Mouse (Mus musculus) heart, adult 2 months (tissue): Measurements from ENCODE around the gene Tbc1d9. TPM values are rescaled to one million over a fixed set of nuclear protein-coding genes. Genes with fewer than 3 reads are reported as not detected.

Source experiments
- DNase-seq, 2 experiments: peaks; one replicate each; pipeline ENCODE4 v3.0.0; 2021
- H3K27ac ChIP-seq: fragments of 200-600 bp; 2 replicates; pipeline ENCODE4 v1.8.1; 2022
- H3K27me3 ChIP-seq: fragments of 200-500 bp; 2 replicates; pipeline ENCODE4 v1.6.1; 2012; ENCODE audit warnings: mild to moderate bottlenecking, low read length, inconsistent platforms, mixed read lengths; ENCODE audit not compliant: control insufficient read depth, insufficient read depth
- H3K36me3 ChIP-seq: fragments of 200-500 bp; 2 replicates; pipeline ENCODE4 v1.6.1; 2012; ENCODE audit warnings: low read length, inconsistent platforms; ENCODE audit not compliant: control insufficient read depth, insufficient read depth
- H3K4me1 ChIP-seq: fragments of 200-500 bp; 2 replicates; pipeline ENCODE4 v1.6.1; 2011; ENCODE audit warnings: low read length; ENCODE audit not compliant: control insufficient read depth, insufficient read depth
- H3K4me3 ChIP-seq: fragments of 200-600 bp; 2 replicates; pipeline ENCODE4 v1.8.1; 2022
- H3K79me2 ChIP-seq: fragments of 200-500 bp; replicated peaks from 2 replicates; pipeline ENCODE4 v1.6.1; 2012; ENCODE audit warnings: mild to moderate bottlenecking, inconsistent platforms, low read length, moderate library complexity, mixed read lengths; ENCODE audit not compliant: control insufficient read depth, insufficient read depth
- H3K9ac ChIP-seq: fragments of 200-500 bp; 2 replicates; pipeline ENCODE4 v1.6.1; 2012; ENCODE audit warnings: low read depth, mild to moderate bottlenecking, control low read depth, inconsistent platforms, low read length, mixed read lengths
- CTCF ChIP-seq: fragments of 200-600 bp; IDR thresholded peaks from 2 replicates; pipeline ENCODE4 v1.8.1; 2022; ENCODE audit warnings: antibody characterized with exemption, mild to moderate bottlenecking, moderate library complexity
- EP300 ChIP-seq: fragments of 200-500 bp; IDR thresholded peaks from 2 replicates; pipeline ENCODE4 v1.6.1; 2011; ENCODE audit warnings: low read depth, low read length, control low read depth; ENCODE audit not compliant: insufficient read depth
- POLR2A ChIP-seq: fragments of 200-500 bp; IDR thresholded peaks from 2 replicates; pipeline ENCODE4 v1.6.1; 2011; ENCODE audit warnings: mild to moderate bottlenecking, low read depth, low read length, control low read depth; ENCODE audit not compliant: insufficient read depth
- WGBS: fragments of 180-500 bp; shearing (Covaris S2); methylation state at CpG from one replicate; pipeline ENCODE4 v1.1.7; 2018; 5-methylcytosine and 5-hydroxymethylcytosine counted together
- intact Hi-C: fragments of 180-260 bp; cut with DNase I; formaldehyde crosslinking; loops from one replicate; pipeline ENCODE4 v1.15.1; 2025
- polyA plus RNA-seq: library from polyadenylated mRNA; depleted of rRNA; stranded (reverse); fragments of >200 nt; gene quantifications from 2 replicates; pipeline ENCODE4 v1.2.3, GENCODE M21; 2012
- total RNA-seq, 2 experiments: library from RNA; stranded (reverse); gene quantifications; 2 replicates each; pipeline ENCODE4 v1.2.3; 2021

The Tbc1d9 gene
- total and polyA plus RNA-seq, 3 experiments: 2.3 to 2.6 (median 2.4) TPM

- DNase-seq: no peak
- Histone ChIP-seq H3K4me3 (no peak overlapping the region), H3K9ac (no peak overlapping the region), H3K79me2 (no peaks in the 10 kb centered on the region), H3K27me3 (no peaks in the 10 kb centered on the region), H3K36me3 (no peaks in the 10 kb centered on the region), H3K4me1 (no peaks in the 10 kb centered on the region), H3K27ac (no peak overlapping the region)
- 85% methylated on average over 9 of the region's 9 CpGs for WGBS
- intact Hi-C loops: no loop called here
- no peak for TF ChIP-seq CTCF
- no peak for TF ChIP-seq EP300
- no peak for TF ChIP-seq POLR2A
These were observed 52.0 kb downstream of the Tbc1d9 start for GRCm38 (mm10) chr8:83217196-83217595.

- no peak overlapping the region for H3K4me3 ChIP-seq
- no peak overlapping the region for H3K9ac ChIP-seq
- H3K27ac ChIP-seq: no peak overlapping the region
- intact Hi-C loops: no loop called here
- no peaks in the 10 kb centered on the region for H3K4me1 ChIP-seq
- no peak for DNase-seq
- WGBS: 90% methylated on average over 2 of the region's 2 CpGs
- no peak for TF ChIP-seq EP300
- no peak for TF ChIP-seq POLR2A
- TF ChIP-seq CTCF: no peak
- H3K27me3 ChIP-seq: no peaks in the 10 kb centered on the region
- no peaks in the 10 kb centered on the region for H3K79me2 ChIP-seq
- no peaks in the 10 kb centered on the region for H3K36me3 ChIP-seq
These were observed 52.7 kb downstream of the Tbc1d9 start for GRCm38 (mm10) chr8:83217891-83218290.

- no peaks in the 10 kb centered on the region for H3K27me3 ChIP-seq
- H3K4me1 ChIP-seq: no peaks in the 10 kb centered on the region
- H3K4me3 ChIP-seq: no peak overlapping the region
- H3K9ac ChIP-seq: no peak overlapping the region
- 93% methylated on average over 8 of the region's 8 CpGs for WGBS
- no peaks in the 10 kb centered on the region for H3K36me3 ChIP-seq
- DNase-seq: no peak
- no peak for TF ChIP-seq CTCF
- TF ChIP-seq EP300: no peak
- TF ChIP-seq POLR2A: no peak
- intact Hi-C loops: no loop called here
- no peaks in the 10 kb centered on the region for H3K79me2 ChIP-seq
- no peak overlapping the region for H3K27ac ChIP-seq
These were observed 54.2 kb downstream of the Tbc1d9 start for GRCm38 (mm10) chr8:83219392-83219791.

GRCm38 (mm10) chr8:83220746-83221145 is 55.6 kb downstream of the Tbc1d9 start:
- no peaks in the 10 kb centered on the region for H3K79me2 ChIP-seq
- H3K27me3 ChIP-seq: no peaks in the 10 kb centered on the region
- H3K27ac ChIP-seq: no peak overlapping the region
- DNase-seq: no peak
- intact Hi-C loops: no loop called here
- no peak overlapping the region for H3K4me3 ChIP-seq
- H3K36me3 ChIP-seq: no peaks in the 10 kb centered on the region
- 77% methylated on average over 3 of the region's 3 CpGs for WGBS
- H3K4me1 ChIP-seq: no peaks in the 10 kb centered on the region
- no peak overlapping the region for H3K9ac ChIP-seq
- TF ChIP-seq POLR2A (no peak), EP300 (no peak), CTCF (no peak)

GRCm38 (mm10) chr8:83224754-83225416 is 59.7 kb downstream of the Tbc1d9 start:
- H3K27ac ChIP-seq: no peak overlapping the region
- no peaks in the 10 kb centered on the region for H3K27me3 ChIP-seq
- H3K4me3 ChIP-seq: no peak overlapping the region
- no peak for TF ChIP-seq EP300
- TF ChIP-seq POLR2A: no peak
- TF ChIP-seq CTCF: no peak
- DNase-seq: no peak
- intact Hi-C loops: no loop called here
- H3K36me3 ChIP-seq: no peaks in the 10 kb centered on the region
- H3K4me1 ChIP-seq: no peaks in the 10 kb centered on the region
- no peaks in the 10 kb centered on the region for H3K79me2 ChIP-seq
- WGBS: 84% methylated on average over 5 of the region's 5 CpGs
- H3K9ac ChIP-seq: no peak overlapping the region

GRCm38 (mm10) chr8:83225598-83225997 is 60.4 kb downstream of the Tbc1d9 start:
- H3K4me1 ChIP-seq: no peaks in the 10 kb centered on the region
- DNase-seq: no peak
- no peaks in the 10 kb centered on the region for H3K36me3 ChIP-seq
- intact Hi-C loops: no loop called here
- WGBS: 88% methylated on average over 2 of the region's 2 CpGs
- H3K4me3 ChIP-seq: no peak overlapping the region
- H3K9ac ChIP-seq: no peak overlapping the region
- TF ChIP-seq EP300: no peak
- TF ChIP-seq CTCF: no peak
- TF ChIP-seq POLR2A: no peak
- H3K79me2 ChIP-seq: no peaks in the 10 kb centered on the region
- no peak overlapping the region for H3K27ac ChIP-seq
- no peaks in the 10 kb centered on the region for H3K27me3 ChIP-seq
